ENCODE assay signal across 15 mouse cellular contexts in genomic region chr7:125334769-125335168, GRCm38 (mm10).
DNase-seq lines count a peak whose midpoint lies in the region; ATAC-seq and TF ChIP-seq lines count a peak whose summit lies in the region.
"Had no signal": no experiment of that assay in that cellular context is flagged by ENCODE, and none has a peak within 500 bp of the region (broad histone marks: within the 10 kb centered on the region; RNA-seq: fewer than 3 reads in every experiment).

No protein-coding gene starts in this region.

- H3K9me3 ChIP-seq in midbrain, embryonic 11.5 days (ENCODE audit: control insufficient read depth, low read length), result no peaks in the 10 kb centered on the region
- H3K9me3 ChIP-seq in midbrain, embryonic 10.5 days (replicated peaks), result no peaks in the 10 kb centered on the region
- H3K9me3 ChIP-seq in hindbrain, embryonic 11.5 days (ENCODE audit: control insufficient read depth, low read length), result no peaks in the 10 kb centered on the region
- H3K9me3 ChIP-seq: embryonic facial prominence, embryonic 10.5 days; forebrain, embryonic 13.5 days; heart, embryonic 13.5 days; hindbrain, embryonic 12.5 days had no signal

- H3K4me1 ChIP-seq in liver, adult 2 months (ENCODE audit: control insufficient read depth, insufficient read depth, low read length), result peaks cover 4% of the 10 kb centered on the region; the same call in 1 of the 2 replicates
- no peaks in the 10 kb centered on the region for H3K4me1 ChIP-seq in midbrain, embryonic 11.5 days (ENCODE audit: control insufficient read depth, insufficient read depth, low read length)
- H3K4me1 ChIP-seq in midbrain, embryonic 10.5 days, result no peaks in the 10 kb centered on the region
- no peaks in the 10 kb centered on the region for H3K4me1 ChIP-seq in hindbrain, embryonic 11.5 days (replicated peaks; ENCODE audit: control insufficient read depth, insufficient read depth, low read length)
- H3K4me1 ChIP-seq: embryonic facial prominence, embryonic 10.5 days; heart, embryonic 13.5 days had no signal

- H3K27ac ChIP-seq in liver, adult 2 months (replicated peaks; ENCODE audit: insufficient read depth, low read depth, low read length), result no peak overlapping the region
- no peak overlapping the region for H3K27ac ChIP-seq in midbrain, embryonic 11.5 days (ENCODE audit: low read depth, low read length)
- no peak overlapping the region for H3K27ac ChIP-seq in midbrain, embryonic 10.5 days (replicated peaks)
- no peak overlapping the region for H3K27ac ChIP-seq in hindbrain, embryonic 11.5 days (ENCODE audit: low read depth, low read length)
- H3K27ac ChIP-seq: embryonic facial prominence, embryonic 10.5 days; forebrain, embryonic 13.5 days; heart, embryonic 13.5 days; hindbrain, embryonic 12.5 days had no signal

- peak; percentile 61 to 67 for DNase-seq in cerebellum, postnatal 10 days
- DNase-seq in cerebellum, adult 9-11 months, result no peak
- peak; percentile 7 for DNase-seq in liver, adult 2 months (ENCODE audit: extremely low read depth, low read depth, low spot score)
- DNase-seq in liver, result no peak
- DNase-seq in midbrain, embryonic 11.5 days (ENCODE audit: low spot score, missing footprints), result peak; percentile 23
- DNase-seq in midbrain, embryonic 10.5 days (ENCODE audit: low spot score), result no peak
- DNase-seq in hindbrain, embryonic 11.5 days (ENCODE audit: low spot score), result no peak
- DNase-seq: gastrocnemius, postnatal 36 days; heart, adult 11 months had no signal

- ATAC-seq in midbrain, embryonic 11.5 days (ENCODE audit: low FRiP score), result no peak
- ATAC-seq in hindbrain, embryonic 11.5 days (ENCODE audit: low FRiP score), result no peak
- ATAC-seq: activated CD4-positive, CD25-positive, alpha-beta regulatory T cell, adult 4 months; Patski had no signal

- no peaks in the 10 kb centered on the region for H3K79me2 ChIP-seq in liver, adult 2 months (ENCODE audit: control insufficient read depth, insufficient read depth, low read length)

- no peak for TF ChIP-seq CTCF in liver, adult 2 months (IDR thresholded peaks at IDR 0.05; ENCODE audit: low read depth, low read length)

- no peak overlapping the region for H3K4me3 ChIP-seq in liver, adult 2 months (ENCODE audit: insufficient read depth, low read depth, low read length)
- no peak overlapping the region for H3K4me3 ChIP-seq in midbrain, embryonic 11.5 days (ENCODE audit: low read depth, low read length)
- no peak overlapping the region for H3K4me3 ChIP-seq in midbrain, embryonic 10.5 days
- no peak overlapping the region for H3K4me3 ChIP-seq in hindbrain, embryonic 11.5 days (ENCODE audit: low read depth, low read length)
- H3K4me3 ChIP-seq: embryonic facial prominence, embryonic 10.5 days; forebrain, embryonic 13.5 days; heart, embryonic 13.5 days; hindbrain, embryonic 12.5 days had no signal

- no peak for TF ChIP-seq POLR2A in liver, adult 2 months (IDR thresholded peaks at IDR 0.05; ENCODE audit: extremely low read depth, insufficient read depth, low read length)

- no peak overlapping the region for H3K9ac ChIP-seq in liver, adult 2 months (ENCODE audit: low read depth, low read length)
- no peak overlapping the region for H3K9ac ChIP-seq in midbrain, embryonic 11.5 days (ENCODE audit: low read length)
- no peak overlapping the region for H3K9ac ChIP-seq in hindbrain, embryonic 11.5 days (ENCODE audit: low read depth, low read length)
- H3K9ac ChIP-seq: forebrain, embryonic 13.5 days; heart, embryonic 13.5 days; hindbrain, embryonic 12.5 days had no signal

- H3K4me2 ChIP-seq in midbrain, embryonic 11.5 days, result no peak overlapping the region
- H3K4me2 ChIP-seq in hindbrain, embryonic 11.5 days (replicated peaks; ENCODE audit: low read depth, low read length), result no peak overlapping the region
- H3K4me2 ChIP-seq: forebrain, embryonic 13.5 days; heart, embryonic 13.5 days; hindbrain, embryonic 12.5 days had no signal

- no peaks in the 10 kb centered on the region for H3K36me3 ChIP-seq in liver, adult 2 months (ENCODE audit: control insufficient read depth, insufficient read depth, low read length)
- H3K36me3 ChIP-seq in midbrain, embryonic 11.5 days (ENCODE audit: control insufficient read depth, insufficient read depth, low read length), result no peaks in the 10 kb centered on the region
- H3K36me3 ChIP-seq in midbrain, embryonic 10.5 days, result no peaks in the 10 kb centered on the region
- H3K36me3 ChIP-seq in hindbrain, embryonic 11.5 days (ENCODE audit: control insufficient read depth, insufficient read depth, low read length), result no peaks in the 10 kb centered on the region
- H3K36me3 ChIP-seq: embryonic facial prominence, embryonic 10.5 days; heart, embryonic 13.5 days; hindbrain, embryonic 12.5 days had no signal

- WGBS in liver, adult 2 months, result 62% methylated on average over 2 of the region's 2 CpGs
- 88% methylated on average over 2 of the region's 2 CpGs for WGBS in midbrain, embryonic 11.5 days
- 94% methylated on average over 2 of the region's 2 CpGs for WGBS in midbrain, embryonic 10.5 days
- WGBS in hindbrain, embryonic 11.5 days, result 89% methylated on average over 2 of the region's 2 CpGs

- H3K27me3 ChIP-seq in liver, adult 2 months (ENCODE audit: control insufficient read depth, insufficient read depth, low read length), result no peaks in the 10 kb centered on the region
- H3K27me3 ChIP-seq in midbrain, embryonic 11.5 days (ENCODE audit: control insufficient read depth, insufficient read depth, low read length), result no peaks in the 10 kb centered on the region
- H3K27me3 ChIP-seq in midbrain, embryonic 10.5 days (ENCODE audit: low read depth, poor library complexity, severe bottlenecking), result no peaks in the 10 kb centered on the region
- H3K27me3 ChIP-seq in hindbrain, embryonic 11.5 days (ENCODE audit: control insufficient read depth, insufficient read depth, low read length), result no peaks in the 10 kb centered on the region
- H3K27me3 ChIP-seq: forebrain, embryonic 13.5 days; heart, embryonic 13.5 days; hindbrain, embryonic 12.5 days; Patski had no signal

Comparison
In these comparisons a context has a peak if more than half of its experiments do, and no peak if none do; other contexts are left out.
1. DNase-seq: peak in cerebellum, postnatal 10 days (2 of 2), liver, adult 2 months (single experiment) and midbrain, embryonic 11.5 days (single experiment); none in cerebellum, adult 9-11 months (single experiment), liver (single experiment), midbrain, embryonic 10.5 days (single experiment) and hindbrain, embryonic 11.5 days (single experiment).